Mouse (Mus musculus): ENCODE measurements around the gene Lce6a. TPM values are rescaled to one million over a fixed set of nuclear protein-coding genes. Genes with fewer than 3 reads are reported as not detected.

Lce6a gene
- polyA plus RNA-seq, 1 experiment: not detected

DNA sequence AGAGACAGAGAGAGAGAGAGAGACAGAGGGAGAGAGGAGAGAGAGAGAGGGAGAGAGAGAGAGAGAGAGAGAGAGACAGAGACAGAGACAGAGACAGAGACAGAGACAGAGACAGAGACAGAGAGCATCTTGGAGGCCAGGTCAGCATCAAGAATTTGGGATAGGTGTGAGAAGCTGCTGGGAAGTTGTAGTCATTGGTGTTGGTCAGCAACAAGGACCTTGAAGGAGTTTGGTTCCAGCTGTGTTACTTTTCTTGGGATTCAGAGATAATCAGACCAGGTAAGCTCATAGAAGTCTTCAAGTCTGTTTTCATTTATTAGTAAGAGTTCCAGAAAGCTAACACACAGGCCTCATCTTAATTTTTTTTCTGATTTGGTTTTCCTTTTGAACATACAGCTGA, 14.1 kb downstream of the Lce6a start, which contains the start of gene 2210017I01Rik:
TSS of gene 2210017I01Rik (minus strand) at position 101 of the 400 bp plus-strand sequence.
- TF ChIP-seq POLR2A (IDR thresholded peaks at IDR 0.05; ENCODE audit: borderline replicate concordance, control insufficient read depth, low read depth, low read length) (no peak), CTCF (IDR thresholded peaks at IDR 0.05; ENCODE audit: control insufficient read depth, insufficient read depth, low read length) (no peak)
- Histone ChIP-seq H3K4me3 (replicated peaks; ENCODE audit: control insufficient read depth, low read depth, low read length) (no peak within 1 kb of the TSS), H3K27ac (ENCODE audit: control insufficient read depth, insufficient read depth, low read depth, low read length, poor library complexity) (no peak within 1 kb of the TSS), H3K4me1 (ENCODE audit: control insufficient read depth, insufficient read depth, low read length) (no peaks in the 10 kb centered on the region)

GRCm38 (mm10) chr3:92602169-92602568, 19.3 kb downstream of the Lce6a start:
- 40% methylated on average over 1 of the region's 1 CpGs for WGBS
- no peak overlapping the region for H3K27ac ChIP-seq (ENCODE audit: control insufficient read depth, insufficient read depth, low read depth, low read length, poor library complexity)
- no peak for TF ChIP-seq POLR2A (IDR thresholded peaks at IDR 0.05; ENCODE audit: borderline replicate concordance, control insufficient read depth, low read depth, low read length)
- no peak for TF ChIP-seq CTCF (IDR thresholded peaks at IDR 0.05; ENCODE audit: control insufficient read depth, insufficient read depth, low read length)

GRCm38 (mm10) chr3:92600456-92600855, 21.0 kb downstream of the Lce6a start:
- Histone ChIP-seq H3K4me1 (ENCODE audit: control insufficient read depth, insufficient read depth, low read length) (no peaks in the 10 kb centered on the region), H3K27ac (ENCODE audit: control insufficient read depth, insufficient read depth, low read depth, low read length, poor library complexity) (no peak overlapping the region), H3K4me3 (replicated peaks; ENCODE audit: control insufficient read depth, low read depth, low read length) (no peak overlapping the region)
- TF ChIP-seq CTCF (IDR thresholded peaks at IDR 0.05; ENCODE audit: control insufficient read depth, insufficient read depth, low read length) (no peak), POLR2A (IDR thresholded peaks at IDR 0.05; ENCODE audit: borderline replicate concordance, control insufficient read depth, low read depth, low read length) (no peak)
- WGBS: 45% methylated on average over 1 of the region's 1 CpGs

More at GRCm38 (mm10) chr3:92602169-92602568, 19.3 kb downstream of the Lce6a start:
- Histone ChIP-seq H3K4me1 (ENCODE audit: control insufficient read depth, insufficient read depth, low read length) (no peaks in the 10 kb centered on the region), H3K4me3 (replicated peaks; ENCODE audit: control insufficient read depth, low read depth, low read length) (no peak overlapping the region)

- Histone ChIP-seq H3K4me1 (ENCODE audit: control insufficient read depth, insufficient read depth, low read length) (no peaks in the 10 kb centered on the region), H3K4me3 (replicated peaks; ENCODE audit: control insufficient read depth, low read depth, low read length) (no peak overlapping the region), H3K27ac (ENCODE audit: control insufficient read depth, insufficient read depth, low read depth, low read length, poor library complexity) (no peak overlapping the region)
- TF ChIP-seq CTCF (IDR thresholded peaks at IDR 0.05; ENCODE audit: control insufficient read depth, insufficient read depth, low read length): no peak
- no peak for TF ChIP-seq POLR2A (IDR thresholded peaks at IDR 0.05; ENCODE audit: borderline replicate concordance, control insufficient read depth, low read depth, low read length)
Measured at GRCm38 (mm10) chr3:92599973-92600372, 21.5 kb downstream of the Lce6a start.

- H3K27ac ChIP-seq (ENCODE audit: control insufficient read depth, insufficient read depth, low read depth, low read length, poor library complexity): no peak overlapping the region
- 81% methylated on average over 2 of the region's 2 CpGs for WGBS
- no peak overlapping the region for H3K4me3 ChIP-seq (replicated peaks; ENCODE audit: control insufficient read depth, low read depth, low read length)
- no peak for TF ChIP-seq POLR2A (IDR thresholded peaks at IDR 0.05; ENCODE audit: borderline replicate concordance, control insufficient read depth, low read depth, low read length)
- no peak for TF ChIP-seq CTCF (IDR thresholded peaks at IDR 0.05; ENCODE audit: control insufficient read depth, insufficient read depth, low read length)
- H3K4me1 ChIP-seq (ENCODE audit: control insufficient read depth, insufficient read depth, low read length): no peaks in the 10 kb centered on the region
Measured at GRCm38 (mm10) chr3:92598429-92598828, 23.0 kb downstream of the Lce6a start.

GRCm38 (mm10) chr3:92588858-92589257, 32.6 kb downstream of the Lce6a start, which contains the start of gene Smcp:
Gene Smcp, minus strand, starts transcription at chr3:92588997.
- TF ChIP-seq CTCF (IDR thresholded peaks at IDR 0.05; ENCODE audit: control insufficient read depth, insufficient read depth, low read length) (no peak), POLR2A (IDR thresholded peaks at IDR 0.05; ENCODE audit: borderline replicate concordance, control insufficient read depth, low read depth, low read length) (no peak)
- WGBS: 38% methylated on average over 1 of the region's 1 CpGs

GRCm38 (mm10) chr3:92587190-92587589, 34.3 kb downstream of the Lce6a start:
- WGBS: 71% methylated on average over 3 of the region's 3 CpGs
- TF ChIP-seq CTCF (IDR thresholded peaks at IDR 0.05; ENCODE audit: control insufficient read depth, insufficient read depth, low read length) (no peak), POLR2A (IDR thresholded peaks at IDR 0.05; ENCODE audit: borderline replicate concordance, control insufficient read depth, low read depth, low read length) (no peak)
- Histone ChIP-seq H3K27ac (ENCODE audit: control insufficient read depth, insufficient read depth, low read depth, low read length, poor library complexity) (no peak overlapping the region), H3K4me1 (ENCODE audit: control insufficient read depth, insufficient read depth, low read length) (no peaks in the 10 kb centered on the region), H3K4me3 (replicated peaks; ENCODE audit: control insufficient read depth, low read depth, low read length) (no peak overlapping the region)

More at GRCm38 (mm10) chr3:92588858-92589257, 32.6 kb downstream of the Lce6a start, which contains the start of gene Smcp:
- Histone ChIP-seq H3K27ac (ENCODE audit: control insufficient read depth, insufficient read depth, low read depth, low read length, poor library complexity) (no peak within 1 kb of the TSS), H3K4me3 (replicated peaks; ENCODE audit: control insufficient read depth, low read depth, low read length) (no peak within 1 kb of the TSS), H3K4me1 (ENCODE audit: control insufficient read depth, insufficient read depth, low read length) (no peaks in the 10 kb centered on the region)

DNA sequence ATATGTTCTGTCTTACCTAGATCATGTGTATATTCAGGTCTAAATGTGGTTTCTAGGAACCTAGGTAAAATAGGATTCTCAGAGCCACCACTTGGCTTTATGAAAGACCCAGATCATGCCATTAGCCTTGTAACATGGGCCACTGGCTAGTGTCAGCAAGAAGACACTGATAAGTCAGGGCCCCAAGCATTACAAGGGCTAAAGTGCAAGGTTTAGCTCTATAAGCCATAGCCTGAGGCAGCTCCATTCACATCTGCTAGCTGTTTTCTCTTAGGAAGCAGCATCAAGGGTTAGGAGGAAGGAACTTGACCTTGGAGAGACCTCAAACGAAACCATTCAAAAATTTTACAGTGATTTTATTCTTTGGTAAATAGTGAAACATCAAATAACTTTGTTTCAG, 36.4 kb downstream of the Lce6a start:
- 50% methylated on average over 1 of the region's 1 CpGs for WGBS
- TF ChIP-seq CTCF (IDR thresholded peaks at IDR 0.05; ENCODE audit: control insufficient read depth, insufficient read depth, low read length) (no peak), POLR2A (IDR thresholded peaks at IDR 0.05; ENCODE audit: borderline replicate concordance, control insufficient read depth, low read depth, low read length) (no peak)
- Histone ChIP-seq H3K27ac (ENCODE audit: control insufficient read depth, insufficient read depth, low read depth, low read length, poor library complexity) (no peak overlapping the region), H3K4me1 (ENCODE audit: control insufficient read depth, insufficient read depth, low read length) (no peaks in the 10 kb centered on the region), H3K4me3 (replicated peaks; ENCODE audit: control insufficient read depth, low read depth, low read length) (no peak overlapping the region)

Measured in bone marrow, adult 2 months (tissue).